Mouse (Mus musculus) retina, postnatal 7 days (tissue): Measurements from ENCODE around the gene Grik3.

Experiments used
- DNase-seq: peaks from one replicate; pipeline ENCODE4 v3.0.0-alpha.2; 2012; ENCODE audit warnings: low read depth, low spot score

Grik3 gene

GRCm38 (mm10) chr4:125490661-125491504, at the start of gene Grik3:
Gene Grik3, plus strand, starts transcription at chr4:125490700.
- no peak for DNase-seq

- no peak for DNase-seq
Observed at GRCm38 (mm10) chr4:125441821-125442220, 48.7 kb upstream of the Grik3 start.

- no peak for DNase-seq
Observed at GRCm38 (mm10) chr4:125444366-125444765, 46.1 kb upstream of the Grik3 start.

- DNase-seq = no peak
Observed at GRCm38 (mm10) chr4:125450602-125451321, 39.7 kb upstream of the Grik3 start.

- no peak for DNase-seq
Observed at GRCm38 (mm10) chr4:125451821-125452220, 38.7 kb upstream of the Grik3 start.

GRCm38 (mm10) chr4:125456506-125456905, 34.0 kb upstream of the Grik3 start:
- no peak for DNase-seq

GRCm38 (mm10) chr4:125457152-125458093, 33.1 kb upstream of the Grik3 start:
- no peak for DNase-seq

GRCm38 (mm10) chr4:125459791-125460190, 30.7 kb upstream of the Grik3 start:
- no peak for DNase-seq

- DNase-seq = no peak
Observed at GRCm38 (mm10) chr4:125469711-125470372, 20.7 kb upstream of the Grik3 start.

- DNase-seq = no peak
Observed at GRCm38 (mm10) chr4:125474903-125475302, 15.6 kb upstream of the Grik3 start.

- no peak for DNase-seq
Observed at GRCm38 (mm10) chr4:125478071-125478470, 12.4 kb upstream of the Grik3 start.

- DNase-seq = no peak
Observed at GRCm38 (mm10) chr4:125481256-125481655, 9.2 kb upstream of the Grik3 start.

- no peak for DNase-seq
Observed at GRCm38 (mm10) chr4:125484131-125484530, 6.4 kb upstream of the Grik3 start.

GRCm38 (mm10) chr4:125485416-125486239, 4.9 kb upstream of the Grik3 start:
- no peak for DNase-seq

GRCm38 (mm10) chr4:125486616-125487015, 3.9 kb upstream of the Grik3 start:
- DNase-seq = no peak

- DNase-seq = no peak
Observed at GRCm38 (mm10) chr4:125487031-125487430, 3.5 kb upstream of the Grik3 start.

GRCm38 (mm10) chr4:125488796-125489637, 1.5 kb upstream of the Grik3 start:
- DNase-seq = no peak

- DNase-seq = peak; percentile 70
Observed at GRCm38 (mm10) chr4:125489901-125490590, 454 bp upstream of the Grik3 start.
